Mouse (Mus musculus): ENCODE results near the gene Gramd1b.

DNA sequence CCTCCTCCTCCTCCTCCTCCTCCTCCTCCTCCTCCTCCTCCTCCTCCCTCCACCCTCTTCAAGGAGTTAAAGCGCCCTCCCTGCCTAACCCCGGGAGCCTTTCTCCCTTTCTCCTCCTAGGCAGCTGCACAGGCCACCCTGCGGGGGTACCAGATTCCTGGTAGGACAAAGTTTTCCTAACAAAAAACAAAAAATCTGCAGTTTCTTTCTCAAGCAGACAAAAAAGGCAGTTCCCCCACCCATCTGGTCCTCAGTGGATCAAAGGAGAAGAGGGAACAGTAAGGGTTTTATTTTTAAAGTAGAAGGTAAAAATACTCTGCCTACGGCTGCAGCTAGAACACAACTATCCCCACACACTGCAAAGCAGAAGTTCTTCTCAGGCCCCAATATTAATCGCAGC is 156.2 kb downstream of the Gramd1b start:
- no peak for TF ChIP-seq CTCF (IDR thresholded peaks at IDR 0.05)
- no peak for TF ChIP-seq EP300 (IDR thresholded peaks at IDR 0.05)
